Mouse (Mus musculus): ENCODE results near the gene Ralgapa2. TPM values are rescaled to one million over a fixed set of nuclear protein-coding genes. Genes with fewer than 3 reads are reported as not detected.

Ralgapa2 gene
- polyA plus RNA-seq, 1 experiment = 10.1 TPM

GRCm38 (mm10) chr2:146307060-146307459, 205.1 kb downstream of the Ralgapa2 start:
- DNase-seq (ENCODE audit: low spot score) = no peak

GRCm38 (mm10) chr2:146302094-146302699, 209.9 kb downstream of the Ralgapa2 start:
- DNase-seq (ENCODE audit: low spot score) = no peak

- no peak for DNase-seq (ENCODE audit: low spot score)
Measured at GRCm38 (mm10) chr2:146300500-146301020, 211.6 kb downstream of the Ralgapa2 start.

GRCm38 (mm10) chr2:146299841-146300460, 212.2 kb downstream of the Ralgapa2 start:
- no peak for DNase-seq (ENCODE audit: low spot score)

GRCm38 (mm10) chr2:146293538-146293937, 218.6 kb downstream of the Ralgapa2 start:
- DNase-seq (ENCODE audit: low spot score) = no peak

- DNase-seq (ENCODE audit: low spot score) = no peak
Measured at GRCm38 (mm10) chr2:146290871-146291637, 221.1 kb downstream of the Ralgapa2 start.

- no peak for DNase-seq (ENCODE audit: low spot score)
Measured at GRCm38 (mm10) chr2:146290366-146290765, 221.8 kb downstream of the Ralgapa2 start.

GRCm38 (mm10) chr2:146289394-146289793, 222.8 kb downstream of the Ralgapa2 start:
- no peak for DNase-seq (ENCODE audit: low spot score)

GRCm38 (mm10) chr2:146288326-146288725, 223.8 kb downstream of the Ralgapa2 start:
- no peak for DNase-seq (ENCODE audit: low spot score)

GRCm38 (mm10) chr2:146287531-146287930, 224.6 kb downstream of the Ralgapa2 start:
- no peak for DNase-seq (ENCODE audit: low spot score)

GRCm38 (mm10) chr2:146281346-146281745, 230.8 kb downstream of the Ralgapa2 start:
- no peak for DNase-seq (ENCODE audit: low spot score)

GRCm38 (mm10) chr2:146280921-146281274, 231.2 kb downstream of the Ralgapa2 start:
- DNase-seq (ENCODE audit: low spot score) = no peak

- no peak for DNase-seq (ENCODE audit: low spot score)
Measured at GRCm38 (mm10) chr2:146280221-146280920, 231.8 kb downstream of the Ralgapa2 start.

- no peak for DNase-seq (ENCODE audit: low spot score)
Measured at GRCm38 (mm10) chr2:146279430-146280220, 232.5 kb downstream of the Ralgapa2 start.

- no peak for DNase-seq (ENCODE audit: low spot score)
Measured at GRCm38 (mm10) chr2:146278381-146278780, 233.8 kb downstream of the Ralgapa2 start.

GRCm38 (mm10) chr2:146266539-146266938, 245.6 kb downstream of the Ralgapa2 start:
- DNase-seq (ENCODE audit: low spot score) = no peak

GRCm38 (mm10) chr2:146265045-146265444, 247.1 kb downstream of the Ralgapa2 start:
- DNase-seq (ENCODE audit: low spot score) = no peak

GRCm38 (mm10) chr2:146262966-146263365, 249.2 kb downstream of the Ralgapa2 start:
- DNase-seq (ENCODE audit: low spot score) = no peak

- no peak for DNase-seq (ENCODE audit: low spot score)
Measured at GRCm38 (mm10) chr2:146262215-146262614, 249.9 kb downstream of the Ralgapa2 start.

GRCm38 (mm10) chr2:146261146-146261545, 251.0 kb downstream of the Ralgapa2 start:
- no peak for DNase-seq (ENCODE audit: low spot score)
